Mouse (Mus musculus) bone marrow macrophage, adult 2 months (primary cell): Measurements from ENCODE around the gene Rasgrf1.

ENCODE experiments used
- CTCF ChIP-seq: IDR thresholded peaks from 2 replicates; pipeline ENCODE4 v1.5.1; 2012; ENCODE audit warnings: low read depth, mild to moderate bottlenecking, low read length, moderate library complexity
- POLR2A ChIP-seq: IDR thresholded peaks from 2 replicates; pipeline ENCODE4 v1.6.1; 2012; ENCODE audit warnings: mild to moderate bottlenecking, low read depth, low read length, borderline replicate concordance

GRCm38 (mm10) chr9:89964091-89964490 is 54.4 kb downstream of the Rasgrf1 start:
- TF ChIP-seq CTCF, result no peak
- TF ChIP-seq POLR2A, result no peak
